Mouse (Mus musculus) left cerebral cortex, postnatal 36 days (tissue): Measurements from ENCODE around the gene Angptl4. TPM values are rescaled to one million over a fixed set of nuclear protein-coding genes. Genes with fewer than 3 reads are reported as not detected.
A peak's percentile ranks its signal among the peaks of the same experiment; 100 is the strongest.
"Not testable (repeated sequence)": the region's sequence is repeated elsewhere in the genome, so short reads cannot be mapped to it uniquely, and the experiment has no call there.

Experiments
- DNase-seq, 2 experiments: peaks; one replicate each; pipeline ENCODE4 v3.0.0; 2021 to 2022; ENCODE audit warnings: low spot score in 2 of 2, mixed read lengths in 1 of 2
- intact Hi-C: fragments of 180-260 bp; cut with DNase I; formaldehyde crosslinking; loops from one replicate; pipeline ENCODE4 v1.15.1; 2025
- total RNA-seq, 2 experiments: library from RNA; stranded (reverse); gene quantifications; 2 replicates each; pipeline ENCODE4 v1.2.3; 2021

Gene Angptl4
- total RNA-seq, result 1 to 10 TPM; 3.3 to 4.8 TPM

GRCm38 (mm10) chr17:33781124-33781977 is at the start of gene Angptl4:
Gene Angptl4 (minus strand): TSS chr17:33781830.
- intact Hi-C loops, result no loop called here

GRCm38 (mm10) chr17:33829561-33829960 is 47.9 kb upstream of the Angptl4 start:
- intact Hi-C loops, result no loop called here

More at GRCm38 (mm10) chr17:33781124-33781977, at the start of gene Angptl4:
- DNase-seq, result peak; percentile 43 to 62

GRCm38 (mm10) chr17:33828892-33829291 is 47.3 kb upstream of the Angptl4 start:
- no peak for DNase-seq
- intact Hi-C loops, result no loop called here

More at GRCm38 (mm10) chr17:33829561-33829960, 47.9 kb upstream of the Angptl4 start:
- no peak for DNase-seq

- peak; percentile 48 to 65 for DNase-seq
- intact Hi-C loops, result no loop called here
Observed at GRCm38 (mm10) chr17:33826850-33827249, 45.2 kb upstream of the Angptl4 start.

DNA sequence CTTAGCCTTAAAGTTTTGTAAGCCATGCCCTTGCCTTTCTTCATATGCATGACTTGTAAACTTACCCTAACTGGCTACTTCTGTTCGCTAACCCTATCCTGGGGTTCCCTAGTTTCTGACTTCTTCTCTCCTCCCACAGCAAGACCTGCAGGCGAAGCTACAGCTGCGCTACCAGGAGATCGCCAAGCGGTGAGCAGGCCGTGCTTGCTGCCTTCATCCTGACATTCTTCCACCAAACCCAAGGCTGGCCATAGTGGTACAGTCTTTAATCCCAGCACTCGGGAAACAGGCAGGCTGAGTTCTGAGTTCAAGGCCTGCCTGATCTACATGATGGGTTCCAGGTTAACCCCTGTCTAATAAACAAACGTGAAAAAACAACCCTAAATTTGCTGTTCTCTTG is 43.8 kb upstream of the Angptl4 start:
- intact Hi-C loops, result no loop called here

GRCm38 (mm10) chr17:33824997-33825330 is 43.3 kb upstream of the Angptl4 start:
- intact Hi-C loops, DNase-seq: not testable (repeated sequence)

More for the DNA sequence above, 43.8 kb upstream of the Angptl4 start:
- no peak for DNase-seq

DNA sequence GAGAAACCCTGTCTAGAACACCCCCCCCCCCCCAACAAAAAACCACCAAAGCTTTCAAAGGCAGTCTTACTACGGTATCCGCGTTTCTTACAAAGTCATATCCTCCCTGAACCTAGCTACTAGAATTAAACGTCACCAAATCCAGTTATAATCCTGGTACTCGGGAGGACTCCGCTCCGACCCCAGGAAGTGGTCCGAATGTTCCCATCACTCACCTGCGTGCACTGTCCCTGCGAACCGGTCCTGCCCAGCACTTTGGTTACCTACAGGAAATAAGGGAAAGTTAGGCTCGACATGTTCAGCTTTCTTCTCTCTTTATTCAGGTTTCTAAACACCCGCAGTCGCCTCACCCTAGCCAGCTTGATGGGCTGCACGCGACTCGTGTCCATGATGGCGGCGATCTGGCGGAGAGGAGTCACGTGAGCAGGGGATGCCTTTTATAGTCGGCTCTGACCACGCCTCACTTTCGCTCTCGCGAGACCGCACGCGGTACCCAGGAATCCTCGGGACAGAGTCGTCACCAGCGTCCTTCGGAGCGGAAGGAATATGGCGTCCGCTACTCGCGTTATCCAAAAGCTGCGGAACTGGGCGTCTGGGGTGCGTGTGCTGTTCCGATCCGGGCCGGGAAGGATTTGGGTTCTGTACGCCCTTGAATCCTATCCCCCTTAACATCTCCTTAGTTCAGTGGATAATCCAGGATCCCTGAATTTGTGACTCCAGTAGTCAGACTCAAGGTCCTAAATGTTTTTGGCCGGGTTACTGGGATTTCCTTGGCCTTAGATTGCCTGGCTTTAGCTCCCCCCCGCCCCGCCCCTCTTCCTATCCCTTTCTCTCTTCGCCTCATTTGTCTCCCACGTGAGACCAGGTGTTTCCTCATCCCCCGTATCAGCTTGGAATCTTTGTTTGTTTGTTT is 42.7 kb upstream of the Angptl4 start, which contains the start of the genes Rps28 and Ndufa7:
Gene Rps28, minus strand, starts transcription at position 479 of the 913 bp plus-strand sequence.
Gene Ndufa7, plus strand, starts transcription at position 489 of the 913 bp plus-strand sequence.
- DNase-seq, result peak; percentile 97 to 99
- intact Hi-C loops, result no loop called here

- DNase-seq, result not testable (repeated sequence)
Observed at GRCm38 (mm10) chr17:33823171-33823570, 41.5 kb upstream of the Angptl4 start.

GRCm38 (mm10) chr17:33822436-33822959 is 40.9 kb upstream of the Angptl4 start:
- intact Hi-C loops, result no loop called here
- no peak for DNase-seq

More at GRCm38 (mm10) chr17:33823171-33823570, 41.5 kb upstream of the Angptl4 start:
- intact Hi-C loops, result not testable (repeated sequence)

GRCm38 (mm10) chr17:33817969-33818643 is 36.5 kb upstream of the Angptl4 start:
- intact Hi-C loops, result no loop called here
- DNase-seq, result no peak

GRCm38 (mm10) chr17:33817184-33817968 is 35.7 kb upstream of the Angptl4 start:
- intact Hi-C loops, result no loop called here
- peak; percentile 90 to 92 for DNase-seq

DNA sequence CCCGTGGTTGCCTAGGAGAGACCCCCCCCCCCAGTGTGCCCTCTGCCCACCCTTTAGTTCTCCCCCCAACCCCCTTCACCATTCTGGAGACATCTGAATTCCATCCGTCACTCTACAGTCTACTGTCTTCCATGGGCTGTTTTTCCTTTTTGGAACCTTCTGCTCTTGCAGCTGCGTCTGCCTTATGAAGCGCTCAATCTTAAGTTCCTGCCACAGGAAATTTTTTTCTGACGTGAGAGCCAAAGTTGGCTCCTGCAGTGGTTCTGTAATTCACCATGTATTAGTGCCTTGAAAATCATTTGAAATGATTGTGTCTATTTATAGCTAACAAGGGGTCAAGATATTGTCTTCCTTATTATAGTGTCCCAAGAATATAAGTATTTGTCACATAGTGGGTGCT is 35.0 kb upstream of the Angptl4 start:
- DNase-seq, result no peak
- intact Hi-C loops, result no loop called here

- intact Hi-C loops, result no loop called here
- DNase-seq, result no peak
Observed at GRCm38 (mm10) chr17:33815399-33815798, 33.8 kb upstream of the Angptl4 start.

DNA sequence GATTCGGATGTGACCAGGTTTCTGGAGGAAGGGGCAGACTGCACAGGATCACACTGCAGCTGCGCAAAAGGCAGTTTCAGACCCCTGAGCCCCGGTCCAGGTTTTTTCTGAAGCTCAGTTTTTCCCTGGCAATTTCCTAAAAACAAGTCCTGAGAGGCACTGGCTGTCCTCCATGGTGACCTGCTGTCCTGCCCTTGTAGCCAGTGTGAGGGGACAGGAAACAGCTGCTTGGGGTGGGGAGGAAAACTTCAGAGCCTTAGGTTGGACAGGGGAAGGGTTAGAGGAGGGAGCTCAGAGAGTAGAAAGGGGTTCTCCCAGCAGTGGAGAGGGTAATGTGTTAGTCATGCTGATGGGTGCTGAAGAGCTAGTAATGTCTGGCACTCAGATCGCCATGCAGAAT is 31.4 kb upstream of the Angptl4 start:
- intact Hi-C loops, result no loop called here

DNA sequence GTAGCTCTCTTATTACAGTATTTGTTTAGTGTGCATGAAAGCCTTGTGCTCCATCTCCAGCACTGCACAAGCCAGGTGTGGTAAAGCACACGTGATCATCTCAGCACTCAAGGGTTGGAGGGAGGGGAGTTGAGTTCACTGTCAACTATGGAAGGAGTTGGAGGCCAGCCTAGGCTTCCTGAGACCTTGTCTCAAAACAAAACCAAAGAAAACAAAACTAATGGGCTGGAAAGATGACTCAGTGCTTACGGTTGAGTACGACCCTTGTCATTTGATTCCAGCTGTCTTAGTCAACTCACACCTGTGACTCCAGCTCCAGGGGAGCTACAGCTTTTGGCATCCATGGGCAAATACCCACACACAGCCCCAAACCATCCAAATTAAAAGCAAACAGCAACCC is 30.8 kb upstream of the Angptl4 start:
- intact Hi-C loops, result no loop called here
- no peak for DNase-seq

More for the DNA sequence above, 31.4 kb upstream of the Angptl4 start:
- DNase-seq, result no peak

- DNase-seq, result no peak
- intact Hi-C loops, result no loop called here
Observed at GRCm38 (mm10) chr17:33811142-33811516, 29.5 kb upstream of the Angptl4 start.

GRCm38 (mm10) chr17:33810334-33811141 is 28.9 kb upstream of the Angptl4 start, which contains the start of gene Kank3:
Gene Kank3 (plus strand): TSS chr17:33810519.
- DNase-seq, result peak; percentile 85 to 94
- intact Hi-C loops, result no loop called here

DNA sequence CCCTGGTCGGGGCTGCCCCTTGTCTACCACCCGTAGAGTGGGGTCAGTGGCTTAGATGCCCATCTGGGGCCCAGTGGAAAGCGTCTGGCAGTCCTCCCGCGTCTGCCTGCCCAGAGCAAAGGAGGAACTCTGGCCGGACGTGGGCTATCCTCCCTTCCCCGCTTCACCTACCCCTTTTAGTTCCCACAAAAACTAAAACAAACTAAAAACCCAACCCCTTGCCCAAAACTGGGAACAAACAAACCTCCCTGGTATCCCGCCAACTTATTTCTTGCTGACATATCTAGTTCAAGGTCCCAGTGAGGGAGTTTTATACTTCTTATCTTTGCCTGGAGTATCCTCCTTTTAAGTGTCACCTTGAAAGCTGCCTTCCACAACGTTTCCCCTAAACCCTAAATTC is 26.6 kb upstream of the Angptl4 start:
- no peak for DNase-seq

More for the DNA sequence above, 26.6 kb upstream of the Angptl4 start:
- intact Hi-C loops, result no loop called here
